Mouse (Mus musculus): ENCODE results near the gene Pla1a.

- TF ChIP-seq CTCF (IDR thresholded peaks at IDR 0.05; ENCODE audit: low read depth, low read length): no peak
- no peak for TF ChIP-seq POLR2A (IDR thresholded peaks at IDR 0.05; ENCODE audit: extremely low read depth, insufficient read depth, low read length)
These were observed 59.0 kb downstream of the Pla1a start for GRCm38 (mm10) chr16:38373941-38374340.

Data from liver, adult 2 months (tissue).